Mouse (Mus musculus) 416B (cell line): ENCODE results near the gene Ubl7.
A peak's percentile ranks its signal among the peaks of the same experiment; 100 is the strongest.

ENCODE experiments used
- DNase-seq: peaks from one replicate; pipeline ENCODE4 v3.0.0; 2011; ENCODE audit warnings: low read depth

Ubl7 gene

DNA sequence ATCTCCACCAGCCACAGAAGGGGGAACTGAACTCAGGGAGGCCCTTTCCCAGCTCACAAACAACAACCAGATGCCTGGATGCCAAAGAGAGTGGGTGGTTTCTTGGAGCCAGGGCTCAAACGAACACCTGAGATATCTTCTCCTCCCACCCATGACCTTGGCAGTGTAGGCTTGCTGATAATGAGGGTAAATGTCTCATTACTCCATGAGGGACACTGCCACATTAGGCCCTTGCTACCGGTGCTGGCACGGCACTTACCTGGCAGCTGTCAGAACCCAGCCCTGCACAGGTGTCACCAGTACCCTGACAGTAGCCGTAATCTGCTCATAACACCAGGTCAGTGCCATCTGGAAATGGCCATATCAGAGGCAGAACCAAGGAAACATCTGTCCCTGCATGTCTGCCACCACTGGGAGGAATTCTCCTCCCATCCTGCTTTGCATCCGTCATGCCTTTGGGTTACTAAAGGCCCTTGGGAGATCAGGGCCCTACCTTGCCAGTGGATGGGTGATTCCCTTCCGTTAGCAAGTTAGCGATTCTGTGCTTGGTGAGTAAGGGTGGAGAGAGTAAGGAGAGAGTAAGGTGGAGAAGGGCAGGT lies 37.7 kb downstream of the Ubl7 start:
- no peak for DNase-seq

DNA sequence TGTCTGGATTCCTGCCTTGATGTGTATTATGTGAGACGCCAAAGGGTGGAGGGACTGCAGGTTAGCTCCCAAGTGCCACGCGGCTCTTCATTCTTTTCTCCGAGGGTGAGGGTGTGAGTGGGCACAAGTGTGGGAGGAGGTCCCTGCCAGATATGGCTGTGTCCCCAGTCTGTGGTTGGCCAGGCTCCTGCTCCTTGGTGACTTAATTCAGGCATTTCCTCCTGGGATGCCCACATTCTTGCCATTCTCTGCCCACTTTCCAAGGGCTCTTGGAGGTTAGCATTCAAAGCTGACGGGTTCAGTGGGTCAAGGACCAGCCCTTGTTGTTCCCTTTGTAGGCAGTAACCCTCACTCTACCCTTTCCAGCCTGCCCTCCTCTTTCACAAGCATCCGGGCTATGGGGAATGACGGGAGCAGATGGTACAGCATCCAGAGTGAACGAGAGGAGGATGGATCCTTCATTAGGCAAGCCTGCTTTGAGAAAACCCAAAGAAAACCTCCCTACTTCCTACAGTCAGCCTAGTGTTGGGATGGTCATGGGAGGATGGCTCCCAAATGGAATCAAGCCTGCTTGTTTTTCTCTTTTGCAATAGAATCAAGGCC lies 38.4 kb downstream of the Ubl7 start:
- DNase-seq: no peak

DNA sequence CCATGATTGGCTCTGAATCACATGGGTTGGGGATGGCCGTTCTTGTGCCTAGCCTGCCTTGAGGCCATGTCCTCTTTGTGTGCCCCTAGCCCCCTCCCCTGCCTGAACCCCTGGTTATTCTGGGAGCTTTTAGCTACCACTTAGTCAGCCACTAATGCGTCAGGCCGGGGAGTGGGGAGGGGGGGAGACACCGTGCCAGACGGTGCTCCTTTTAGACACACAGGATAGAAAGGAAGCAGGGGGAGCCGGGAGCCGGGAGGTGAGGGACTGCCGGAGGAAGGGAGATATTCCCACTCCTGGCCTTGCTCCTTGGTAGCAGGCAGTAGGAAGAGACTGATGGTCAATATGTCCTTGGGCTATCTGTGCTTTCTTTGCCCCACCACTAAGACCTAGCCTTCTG lies 39.1 kb downstream of the Ubl7 start:
- DNase-seq: no peak

DNA sequence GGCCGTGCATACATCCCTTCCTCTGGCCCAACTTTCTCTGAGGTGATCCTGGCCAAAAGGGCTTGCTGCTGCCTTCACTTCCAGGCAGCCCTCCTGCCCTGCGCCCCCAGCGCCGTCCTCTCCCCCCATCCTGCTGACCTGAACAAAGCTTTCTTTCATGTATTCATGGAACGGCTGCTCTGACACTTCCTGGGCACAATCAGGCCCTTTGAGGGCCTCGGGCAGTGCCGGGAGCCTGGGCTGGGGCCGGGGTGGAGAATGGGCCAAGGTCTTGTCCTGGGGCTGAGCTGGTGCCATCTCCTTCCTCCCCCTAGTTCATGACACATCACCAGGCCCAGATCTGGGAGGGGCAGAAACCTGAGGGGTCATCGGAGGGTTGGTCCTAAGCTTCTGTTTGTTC lies 39.7 kb downstream of the Ubl7 start:
- no peak for DNase-seq

DNA sequence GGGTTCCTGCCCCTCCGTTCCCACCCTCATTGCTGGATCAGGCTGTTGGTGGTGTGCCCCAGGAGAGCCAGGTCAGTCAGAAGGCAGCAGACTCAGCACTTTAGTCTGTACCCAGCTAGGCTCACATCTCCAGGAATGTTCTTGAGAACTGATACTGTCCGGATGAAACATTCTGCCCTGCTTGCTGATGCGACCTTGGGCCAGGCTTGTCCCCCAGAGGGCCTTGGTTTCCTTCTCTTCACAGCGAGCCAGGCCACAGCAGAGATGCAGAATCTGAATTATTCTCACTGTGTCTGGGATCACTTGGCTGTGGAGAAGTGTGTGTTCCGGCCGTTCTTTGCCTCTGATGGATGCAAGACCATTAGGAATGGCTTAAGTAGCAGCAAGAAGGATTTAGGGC lies 41.2 kb downstream of the Ubl7 start:
- no peak for DNase-seq

DNA sequence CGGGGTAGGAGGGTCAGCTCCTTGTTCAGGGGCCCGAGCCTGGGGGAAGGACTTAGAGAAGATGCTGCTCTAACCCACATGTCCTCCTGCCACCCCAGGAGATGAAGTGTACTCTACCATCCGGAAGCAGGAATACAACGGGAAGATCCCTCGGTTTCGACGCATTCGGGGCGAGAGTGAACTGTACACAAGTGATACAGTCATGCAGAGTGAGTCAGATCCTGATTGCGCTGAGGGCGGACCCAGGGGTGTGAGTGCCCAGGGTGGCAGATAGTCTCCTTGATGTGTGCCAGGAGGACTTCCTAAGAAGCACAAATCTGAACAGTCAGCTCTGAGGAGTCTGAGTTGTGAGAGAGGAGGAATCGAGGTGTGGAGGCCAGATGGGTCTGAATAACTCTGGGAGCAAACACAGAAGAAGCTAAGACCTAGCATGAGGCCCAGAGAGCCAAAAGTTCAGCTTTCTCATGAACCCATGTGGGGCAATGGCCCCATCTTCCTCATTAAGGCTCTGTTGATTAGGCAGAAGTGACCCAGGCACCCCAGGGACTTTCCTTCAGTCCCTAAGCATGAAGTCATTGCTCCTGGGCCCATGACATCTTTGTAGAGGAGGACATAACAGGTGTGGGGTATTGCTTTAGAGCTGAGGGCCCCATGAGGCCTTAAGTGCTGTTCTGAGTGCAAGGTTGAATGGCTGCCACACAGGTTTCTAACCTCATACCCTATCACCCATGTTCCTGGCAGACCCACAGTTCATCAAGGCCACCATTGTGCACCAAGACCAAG lies 44.4 kb downstream of the Ubl7 start:
- DNase-seq: no peak

DNA sequence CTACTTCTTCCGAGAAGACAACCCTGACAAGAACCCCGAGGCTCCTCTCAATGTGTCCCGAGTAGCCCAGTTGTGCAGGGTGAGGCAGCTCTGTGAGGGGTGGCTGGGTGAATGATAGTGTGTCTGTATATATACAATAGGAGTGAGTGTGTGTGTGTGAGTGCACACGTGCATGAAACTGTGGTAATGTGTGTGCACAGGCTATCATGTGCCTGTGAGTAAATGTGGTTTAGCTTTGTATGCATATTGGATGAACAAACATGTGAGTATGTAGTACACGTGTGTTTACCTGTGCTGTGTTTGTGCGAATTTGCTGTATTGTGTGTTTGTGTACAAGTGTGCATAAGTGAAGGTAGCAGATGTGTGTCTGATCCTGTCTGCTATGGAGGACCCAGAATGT lies 45.0 kb downstream of the Ubl7 start:
- DNase-seq: no peak

DNA sequence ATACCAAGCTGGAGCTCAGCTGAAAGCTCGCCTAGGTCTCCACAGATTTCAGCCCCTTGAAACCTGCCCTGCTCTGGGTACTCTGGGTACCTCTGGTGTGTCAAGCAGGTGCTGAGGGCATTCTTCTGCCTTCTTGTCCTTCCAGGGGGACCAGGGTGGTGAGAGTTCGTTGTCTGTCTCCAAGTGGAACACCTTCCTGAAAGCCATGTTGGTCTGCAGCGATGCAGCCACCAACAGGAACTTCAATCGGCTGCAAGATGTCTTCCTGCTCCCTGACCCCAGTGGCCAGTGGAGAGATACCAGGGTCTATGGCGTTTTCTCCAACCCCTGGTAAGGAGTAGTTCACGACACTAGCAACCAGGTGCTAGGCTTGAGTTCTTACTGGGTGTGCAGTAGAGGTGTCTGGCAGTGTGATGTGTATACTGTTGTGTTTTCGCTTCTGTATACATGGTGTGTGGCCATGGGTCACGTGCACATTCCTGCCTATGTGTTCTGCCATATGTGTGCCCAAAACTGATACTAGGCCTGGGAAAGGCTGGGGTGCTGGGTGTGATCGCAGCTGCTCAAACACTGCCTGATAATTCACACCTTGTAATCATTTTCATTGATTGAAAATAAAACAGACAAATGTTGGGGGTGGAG lies 45.5 kb downstream of the Ubl7 start:
- DNase-seq: no peak

DNA sequence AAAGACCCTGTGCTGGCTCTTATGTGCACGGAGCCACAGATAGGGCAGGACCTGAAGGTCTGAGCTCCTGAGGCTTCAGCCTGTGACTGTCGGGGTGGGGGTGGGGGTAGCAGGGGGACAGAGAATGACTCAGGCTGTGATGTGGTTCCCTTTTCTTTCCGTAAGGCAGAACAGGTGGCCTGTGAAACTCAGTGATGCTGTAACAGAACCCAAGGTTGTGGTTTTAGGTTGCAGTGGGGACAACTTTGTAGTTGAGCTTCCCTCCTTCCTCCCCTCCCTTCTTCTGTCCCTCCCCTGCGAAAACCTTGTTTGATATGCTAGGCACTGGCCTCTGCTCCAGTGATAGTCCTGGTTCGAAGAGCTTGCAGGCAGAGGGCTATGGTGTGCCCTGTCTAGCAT lies 46.1 kb downstream of the Ubl7 start:
- peak; percentile 74 for DNase-seq

DNA sequence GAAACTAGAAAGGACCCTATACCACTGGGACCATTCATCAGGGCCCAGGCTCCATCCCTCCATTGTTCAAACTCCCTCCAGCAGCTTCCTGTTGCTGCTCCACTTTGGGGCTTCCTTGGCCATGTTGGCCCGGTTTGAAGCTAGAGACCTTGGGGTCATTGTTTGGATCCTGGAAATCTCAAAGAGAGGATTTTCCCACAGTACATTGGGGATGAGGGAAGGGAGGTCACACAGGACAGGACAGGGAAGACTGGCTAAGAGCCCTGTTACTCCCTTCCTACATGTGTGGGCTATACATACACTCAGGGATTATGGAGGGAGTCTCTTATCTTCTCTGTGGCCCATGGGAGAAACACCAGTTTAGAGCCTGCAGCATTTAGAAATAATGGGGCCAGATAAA lies 47.8 kb downstream of the Ubl7 start:
- no peak for DNase-seq

DNA sequence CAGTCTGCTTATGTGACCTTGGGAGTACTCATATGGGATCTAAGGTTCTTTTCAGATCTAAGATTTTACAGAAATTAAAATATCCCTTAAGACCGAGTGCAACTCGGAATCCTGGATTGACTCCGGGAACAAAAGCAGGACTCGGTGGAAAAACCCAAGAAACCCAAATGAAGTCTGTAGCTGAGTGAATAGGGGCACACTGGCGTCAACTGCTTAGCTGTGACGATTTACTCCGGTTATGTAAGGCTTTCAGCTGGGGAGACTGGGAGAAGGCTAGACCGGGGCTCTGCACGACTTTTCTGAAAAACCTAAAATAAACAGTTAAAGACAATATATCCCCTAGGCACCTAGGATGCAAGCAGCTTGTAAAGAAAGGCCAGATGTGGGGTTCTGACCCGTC lies 48.6 kb downstream of the Ubl7 start:
- no peak for DNase-seq

DNA sequence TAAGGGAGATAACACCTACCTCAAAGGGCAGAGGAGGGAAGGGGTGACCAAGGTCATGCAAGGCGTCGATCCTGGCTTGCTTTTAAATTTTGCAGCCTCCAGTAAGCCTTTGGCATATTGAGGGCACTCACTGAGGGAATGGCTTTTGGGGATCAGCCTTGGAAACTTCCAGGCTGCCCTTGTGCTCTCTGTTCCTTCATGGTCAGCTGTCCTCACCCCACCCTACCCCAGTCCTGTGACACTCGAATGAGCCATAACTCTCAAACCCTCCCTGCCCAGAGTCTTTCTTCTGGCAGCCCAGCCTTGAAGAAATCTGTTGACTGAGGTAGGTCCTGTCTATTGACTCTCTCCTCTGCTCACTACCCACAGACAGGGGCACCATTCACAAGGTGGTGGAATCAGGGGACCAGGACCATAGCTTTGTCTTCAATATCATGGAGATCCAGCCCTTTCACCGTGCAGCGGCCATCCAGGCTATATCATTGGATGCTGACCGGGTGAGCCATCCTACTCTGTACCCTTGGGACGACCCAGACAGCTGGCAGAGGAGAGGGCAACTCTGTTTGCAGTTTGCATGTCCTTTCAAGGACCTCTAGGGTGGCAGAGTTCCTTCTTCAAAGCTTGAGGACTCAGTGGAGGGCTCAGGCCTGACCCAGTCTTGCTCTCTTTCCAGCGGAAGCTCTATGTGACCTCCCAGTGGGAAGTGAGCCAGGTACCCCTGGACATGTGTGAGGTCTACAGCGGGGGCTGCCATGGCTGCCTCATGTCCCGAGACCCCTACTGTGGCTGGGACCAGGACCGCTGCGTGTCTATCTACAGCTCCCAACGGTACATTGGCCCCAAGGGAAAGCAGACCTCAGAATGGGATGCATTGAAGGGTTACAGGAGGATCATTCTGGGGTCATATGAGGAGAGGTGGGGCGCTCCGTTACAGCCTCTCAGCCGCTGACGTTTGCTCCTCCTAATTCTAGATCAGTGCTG lies 49.4 kb downstream of the Ubl7 start:
- no peak for DNase-seq

DNA sequence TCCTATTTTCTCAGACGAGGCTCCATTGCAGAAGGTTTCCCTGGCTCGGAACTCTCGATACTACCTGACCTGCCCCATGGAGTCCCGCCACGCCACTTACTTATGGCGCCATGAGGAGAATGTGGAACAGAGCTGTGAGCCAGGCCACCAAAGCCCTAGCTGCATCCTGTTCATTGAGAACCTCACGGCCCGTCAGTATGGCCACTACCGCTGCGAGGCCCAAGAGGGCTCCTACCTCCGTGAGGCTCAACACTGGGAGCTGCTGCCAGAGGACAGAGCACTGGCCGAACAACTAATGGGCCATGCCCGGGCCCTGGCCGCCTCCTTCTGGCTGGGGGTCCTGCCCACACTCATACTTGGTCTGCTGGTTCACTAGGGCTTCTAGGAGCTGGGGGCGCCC lies 50.4 kb downstream of the Ubl7 start:
- DNase-seq: no peak

DNA sequence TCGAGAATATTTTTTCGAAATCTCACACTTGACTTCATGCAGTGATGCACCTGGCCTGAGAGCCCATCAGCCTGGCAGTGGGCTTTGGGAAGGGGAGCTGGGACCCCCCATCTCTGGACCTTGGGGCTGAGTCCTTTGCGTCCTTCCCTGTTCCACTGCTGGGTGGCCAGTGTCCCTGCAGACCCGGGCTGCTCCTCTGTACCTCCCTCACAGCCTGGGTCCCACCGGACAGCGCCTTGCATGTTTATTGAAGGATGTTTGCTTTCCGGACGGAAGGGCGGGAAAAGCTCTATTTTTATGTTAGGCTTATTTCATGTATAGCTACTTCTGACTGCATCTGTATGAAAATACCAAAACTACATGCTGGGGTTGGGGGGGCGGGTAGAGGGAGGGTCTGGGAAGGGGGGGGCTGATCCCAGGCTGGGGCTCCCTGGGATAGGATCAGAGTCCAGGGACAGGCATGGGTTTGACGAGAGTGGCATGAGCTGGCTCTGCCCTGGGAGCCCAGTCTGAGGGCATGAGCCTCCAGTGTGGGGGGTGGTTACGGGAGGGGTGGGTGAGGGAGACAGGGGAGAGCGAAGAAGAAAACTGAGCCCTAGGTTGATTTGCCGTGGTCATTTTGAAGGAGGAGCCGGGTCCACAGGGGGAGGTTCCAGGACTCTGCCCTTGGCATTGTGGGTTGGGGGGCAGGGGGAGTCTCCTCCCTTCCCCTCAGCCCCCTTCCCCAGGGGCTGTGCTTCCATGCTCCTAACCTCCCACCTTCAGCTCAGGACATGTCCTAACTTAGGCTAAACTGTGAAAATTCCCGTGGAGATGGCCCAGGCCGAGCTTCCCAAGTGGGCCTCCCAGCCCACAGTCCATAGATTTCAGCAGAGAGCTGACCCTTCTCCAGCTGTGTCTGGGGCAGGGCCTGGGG lies 51.3 kb downstream of the Ubl7 start:
- no peak for DNase-seq

DNA sequence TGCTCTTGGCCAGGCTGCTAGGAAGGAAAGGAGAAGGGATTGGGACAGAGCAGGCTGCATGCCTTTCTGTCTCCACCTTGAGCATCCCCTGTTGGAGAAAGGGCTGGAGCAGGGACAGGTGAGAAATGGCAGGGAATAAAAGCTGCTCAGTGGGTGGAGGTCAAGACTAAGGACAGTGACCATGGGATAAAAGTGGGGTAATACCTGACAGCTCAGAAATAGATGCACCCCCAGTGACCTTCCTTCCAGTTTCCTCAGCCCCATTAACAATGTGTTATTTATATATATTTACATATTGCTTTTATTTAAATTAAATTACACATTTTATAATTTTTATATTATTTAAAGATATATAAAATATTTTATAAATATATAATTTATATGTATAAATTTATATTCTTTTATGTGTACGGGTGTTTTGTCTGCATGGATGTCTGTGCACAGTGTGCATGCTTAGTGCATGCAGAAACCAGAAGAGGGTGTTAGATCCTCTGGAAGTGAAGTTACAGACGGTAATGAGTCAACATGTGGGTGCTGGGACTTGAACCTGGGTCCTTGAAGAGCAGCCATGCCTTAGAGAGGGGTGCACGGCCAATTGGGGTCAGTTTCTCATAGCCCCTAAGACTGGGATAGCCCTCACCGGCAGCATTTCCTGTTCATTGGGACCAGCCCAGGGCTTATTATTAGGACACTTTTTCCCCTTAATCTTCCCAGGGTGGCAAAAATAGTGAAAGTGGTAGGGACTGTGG lies 52.6 kb downstream of the Ubl7 start:
- DNase-seq: no peak

DNA sequence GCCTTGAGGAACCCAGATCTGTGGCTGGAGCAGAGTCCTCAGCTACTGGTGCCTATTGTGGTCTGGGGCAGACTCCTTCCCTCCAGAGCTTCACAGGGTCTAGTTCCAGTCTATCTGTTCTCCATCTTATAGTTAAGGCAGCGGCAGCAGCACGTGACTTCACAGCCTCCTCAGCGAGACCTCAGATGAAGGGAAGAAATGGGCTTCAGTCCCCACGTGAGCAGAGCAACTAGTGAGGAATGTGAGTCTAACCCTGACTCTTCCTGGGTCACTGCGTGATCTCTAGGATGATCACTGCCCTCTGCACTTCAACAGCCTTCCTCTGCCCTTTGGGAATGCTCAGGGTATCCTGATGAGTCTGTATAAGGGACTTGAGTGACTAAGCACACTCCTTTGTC lies 53.2 kb downstream of the Ubl7 start:
- DNase-seq: no peak

DNA sequence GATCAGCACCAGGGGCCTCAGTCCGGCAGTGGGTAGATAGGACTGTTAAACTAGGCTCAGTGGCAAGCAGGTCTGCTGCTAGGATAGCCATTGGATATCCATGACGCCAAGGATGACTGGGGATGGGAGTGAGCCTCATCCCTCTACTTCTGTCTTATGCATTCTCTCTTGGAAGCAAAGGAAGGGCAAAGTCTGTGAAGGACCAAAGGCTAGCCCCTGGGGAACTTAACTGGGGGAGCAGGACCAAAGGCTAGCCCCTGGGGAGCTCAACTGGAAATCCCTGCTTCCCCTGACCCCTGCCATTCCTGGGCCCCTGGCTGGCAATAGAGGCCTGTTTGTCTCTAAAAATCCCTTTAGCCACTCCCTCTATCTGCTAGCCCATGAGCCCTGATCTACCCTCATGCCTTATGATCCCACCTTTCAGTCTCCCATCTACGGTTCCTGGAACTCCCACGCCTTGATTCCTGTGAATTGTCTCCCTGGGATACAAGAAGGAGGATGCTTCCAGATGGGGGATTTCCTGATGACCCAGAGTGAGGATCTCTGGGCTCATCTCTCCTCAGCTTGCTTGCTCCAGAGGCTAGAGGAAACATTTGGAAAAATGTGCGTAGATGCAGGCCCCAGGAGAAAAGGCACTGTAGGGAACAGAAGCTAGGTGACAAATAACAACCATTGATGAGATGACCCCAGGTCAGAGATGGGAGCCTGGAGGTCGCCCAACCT lies 53.9 kb downstream of the Ubl7 start:
- no peak for DNase-seq

DNA sequence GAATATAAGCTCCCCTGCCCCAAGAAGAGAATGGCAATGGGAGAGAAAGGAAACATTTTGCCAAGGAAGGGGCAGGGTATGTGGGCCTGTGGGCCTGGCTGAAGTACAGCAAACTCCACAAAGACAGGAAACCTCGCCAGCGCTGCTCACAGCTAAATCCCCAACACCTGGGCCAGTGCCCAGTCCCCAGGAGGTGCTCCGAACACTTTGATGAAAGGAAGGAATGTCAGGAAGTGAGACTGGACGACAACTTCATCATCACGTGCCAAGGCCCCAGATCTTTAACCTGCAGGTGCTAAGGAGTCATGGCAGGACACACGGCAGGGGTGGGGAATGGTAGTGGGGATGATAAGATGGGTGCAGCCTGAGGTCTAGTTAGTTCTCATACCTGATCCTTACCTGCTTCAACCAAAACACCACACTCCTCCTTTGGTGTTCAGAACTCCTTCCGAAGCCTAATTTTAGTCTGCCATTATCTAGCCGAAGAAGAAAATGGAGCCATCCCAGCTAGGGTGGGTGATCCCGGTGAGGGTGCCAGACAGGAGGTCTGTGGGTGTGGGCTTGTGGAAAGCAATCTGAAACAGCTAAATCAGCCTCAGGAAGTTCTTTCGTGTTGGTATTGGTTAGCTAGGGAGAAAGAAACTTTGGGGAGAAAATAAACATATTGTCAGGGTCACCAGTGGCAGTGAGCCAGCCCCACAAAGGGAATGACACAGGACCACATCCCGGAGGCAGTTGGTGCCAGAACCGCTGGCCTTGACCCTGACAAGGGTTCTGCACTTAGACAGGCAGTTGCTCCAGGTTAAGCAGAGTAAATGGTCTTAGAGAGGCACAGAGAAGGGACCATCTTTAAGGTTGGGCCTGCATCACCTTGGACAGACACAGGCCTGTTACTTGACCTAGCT lies 54.8 kb downstream of the Ubl7 start:
- peak; percentile 44 for DNase-seq
